Mouse (Mus musculus) MEL (cell line): Measurements from ENCODE around the gene Hps5.

Experiments
- BHLHE40 ChIP-seq: IDR thresholded peaks from 2 replicates; pipeline ENCODE4 v1.6.1; 2012; ENCODE audit warnings: low read depth, mild to moderate bottlenecking, inconsistent platforms, low read length, improper control_type of control experiment, borderline replicate concordance
- CTCF ChIP-seq, 3 experiments: IDR thresholded peaks in 2 of 3; conservative IDR thresholded peaks in 1 of 3; 2 replicates each; pipeline ENCODE4 v1.5.1; 2011 to 2012; ENCODE audit warnings: low read length in 3 of 3, low read depth in 2 of 3, mild to moderate bottlenecking in 2 of 3, improper control_type of control experiment in 1 of 3, inconsistent platforms in 1 of 3, mixed read lengths in 1 of 3, moderate library complexity in 1 of 3; ENCODE audit not compliant: control insufficient read depth in 1 of 3, insufficient read depth in 1 of 3, poor library complexity in 1 of 3, severe bottlenecking in 1 of 3
- E2F4 ChIP-seq: IDR thresholded peaks from 2 replicates; pipeline ENCODE4 v1.6.1; 2011; ENCODE audit warnings: low read depth, low read length, improper control_type of control experiment, borderline replicate concordance
- EP300 ChIP-seq, 2 experiments: IDR thresholded peaks; 2 replicates each; pipeline ENCODE4 v1.6.1; 2011; ENCODE audit warnings: improper control_type of control experiment in 2 of 2, low read length in 2 of 2, low read depth in 1 of 2, mild to moderate bottlenecking in 1 of 2
- ETS1 ChIP-seq: IDR thresholded peaks from 2 replicates; pipeline ENCODE4 v1.6.1; 2012; ENCODE audit warnings: low read depth, mild to moderate bottlenecking, inconsistent platforms, low read length, improper control_type of control experiment, moderate library complexity
- GATA1 ChIP-seq: IDR thresholded peaks from 2 replicates; pipeline ENCODE4 v1.6.1; 2011; ENCODE audit warnings: low read depth, low read length, improper control_type of control experiment
- HCFC1 ChIP-seq: IDR thresholded peaks from 2 replicates; pipeline ENCODE4 v1.6.1; 2012; ENCODE audit warnings: low read depth, mild to moderate bottlenecking, inconsistent platforms, low read length, improper control_type of control experiment, moderate library complexity
- MAX ChIP-seq: IDR thresholded peaks from 2 replicates; pipeline ENCODE4 v1.6.1; 2011; ENCODE audit warnings: low read length, improper control_type of control experiment
- POLR2A ChIP-seq, 2 experiments: IDR thresholded peaks; 2 replicates each; pipeline ENCODE4 v1.6.1; 2011 to 2012; ENCODE audit warnings: low read length in 2 of 2, mild to moderate bottlenecking in 2 of 2, control low read depth in 1 of 2, improper control_type of control experiment in 1 of 2, low read depth in 1 of 2, moderate library complexity in 1 of 2; ENCODE audit not compliant: control insufficient read depth in 1 of 2, insufficient read depth in 1 of 2, poor library complexity in 1 of 2
- SMC3 ChIP-seq: IDR thresholded peaks from 2 replicates; pipeline ENCODE4 v1.6.1; 2011; ENCODE audit warnings: low read depth, low read length, improper control_type of control experiment
- ZMIZ1 ChIP-seq: IDR thresholded peaks from 2 replicates; pipeline ENCODE4 v1.6.1; 2012; ENCODE audit warnings: low read depth, mild to moderate bottlenecking, inconsistent platforms, low read length, improper control_type of control experiment, moderate library complexity

- TF ChIP-seq CTCF (IDR thresholded peaks at IDR 0.05 in 2 of 3, conservative IDR thresholded peaks at IDR 0.05 in 1 of 3; ENCODE audit: control insufficient read depth in 1 of 3, insufficient read depth in 1 of 3, low read depth in 2 of 3, low read length in 3 of 3, poor library complexity in 1 of 3, severe bottlenecking in 1 of 3) (no peak), EP300 (IDR thresholded peaks at IDR 0.05; ENCODE audit: low read depth in 1 of 2, low read length in 2 of 2) (no peak), GATA1 (no peak), POLR2A (IDR thresholded peaks at IDR 0.05; ENCODE audit: control insufficient read depth in 1 of 2, insufficient read depth in 1 of 2, low read depth in 1 of 2, low read length in 2 of 2, poor library complexity in 1 of 2) (no peak), MAX (no peak), BHLHE40 (no peak), ETS1 (no peak), ZMIZ1 (no peak), E2F4 (no peak), HCFC1 (no peak), SMC3 (no peak)
Observed at GRCm38 (mm10) chr7:46748459-46748858, 47.4 kb downstream of the Hps5 start.
